Mouse (Mus musculus) hindlimb bud, embryonic 11.5 days (tissue): ENCODE measurements around the gene Ttc28.

Experiments used
- DNase-seq: peaks from one replicate; pipeline ENCODE4 v3.0.0-alpha.2; 2012; ENCODE audit warnings: low read depth, low spot score; ENCODE audit errors: extremely low spot score

Gene Ttc28

GRCm38 (mm10) chr5:111197727-111198126 is 318.1 kb downstream of the Ttc28 start:
- DNase-seq: no peak

GRCm38 (mm10) chr5:111200167-111200840 is 320.7 kb downstream of the Ttc28 start:
- DNase-seq: no peak

- no peak for DNase-seq
These were observed 321.5 kb downstream of the Ttc28 start for GRCm38 (mm10) chr5:111200915-111201610.

- no peak for DNase-seq
These were observed 324.6 kb downstream of the Ttc28 start for GRCm38 (mm10) chr5:111204221-111204620.

- no peak for DNase-seq
These were observed 325.5 kb downstream of the Ttc28 start for GRCm38 (mm10) chr5:111204976-111205586.

- no peak for DNase-seq
These were observed 326.2 kb downstream of the Ttc28 start for GRCm38 (mm10) chr5:111205817-111206216.

GRCm38 (mm10) chr5:111207924-111208659 is 328.5 kb downstream of the Ttc28 start:
- DNase-seq: no peak

- no peak for DNase-seq
These were observed 329.0 kb downstream of the Ttc28 start for GRCm38 (mm10) chr5:111208660-111208969.

GRCm38 (mm10) chr5:111213935-111214450 is 334.4 kb downstream of the Ttc28 start:
- no peak for DNase-seq

GRCm38 (mm10) chr5:111214890-111215289 is 335.3 kb downstream of the Ttc28 start:
- DNase-seq: no peak

GRCm38 (mm10) chr5:111215722-111216121 is 336.1 kb downstream of the Ttc28 start:
- no peak for DNase-seq

- no peak for DNase-seq
These were observed 336.6 kb downstream of the Ttc28 start for GRCm38 (mm10) chr5:111216166-111216565.

- no peak for DNase-seq
These were observed 338.0 kb downstream of the Ttc28 start for GRCm38 (mm10) chr5:111217447-111218110.

- no peak for DNase-seq
These were observed 338.7 kb downstream of the Ttc28 start for GRCm38 (mm10) chr5:111218111-111218891.

- DNase-seq: no peak
These were observed 339.4 kb downstream of the Ttc28 start for GRCm38 (mm10) chr5:111218998-111219397.

- DNase-seq: no peak
These were observed 341.2 kb downstream of the Ttc28 start for GRCm38 (mm10) chr5:111220679-111221380.

GRCm38 (mm10) chr5:111222820-111223219 is 343.2 kb downstream of the Ttc28 start:
- no peak for DNase-seq

GRCm38 (mm10) chr5:111225306-111225705 is 345.7 kb downstream of the Ttc28 start:
- no peak for DNase-seq

- DNase-seq: no peak
These were observed 346.9 kb downstream of the Ttc28 start for GRCm38 (mm10) chr5:111226486-111226885.
